Mouse (Mus musculus) liver, embryonic 14.5 days (tissue): ENCODE measurements around the gene Met.

Experiments
- CTCF ChIP-seq: IDR thresholded peaks from 2 replicates; pipeline ENCODE4 v1.5.1; 2016; ENCODE audit warnings: antibody characterized with exemption, low read depth, control low read depth
- EP300 ChIP-seq: IDR thresholded peaks from 2 replicates; pipeline ENCODE4 v1.6.1; 2016; ENCODE audit warnings: antibody characterized with exemption, low read depth

- TF ChIP-seq CTCF (no peak), EP300 (no peak)
Measured at GRCm38 (mm10) chr6:17451305-17451704, 12.3 kb upstream of the Met start.
